Mouse (Mus musculus) c-Kit-positive CD71-negative TER-119-negative erythroid progenitor cells, embryonic 14.5 days (primary cell): Measurements from ENCODE around the gene Cpt1b.
A peak's percentile ranks its signal among the peaks of the same experiment; 100 is the strongest.

Experiments used
- DNase-seq: peaks from one replicate; pipeline ENCODE4 v3.0.0-alpha.2; 2013; ENCODE audit warnings: low read depth

The Cpt1b gene

GRCm38 (mm10) chr15:89378831-89379401 is 46.7 kb downstream of the Cpt1b start, which contains the start of gene Odf3b:
Gene Odf3b, minus strand, starts transcription at chr15:89379282.
- DNase-seq = no peak

- no peak for DNase-seq
These were observed 47.5 kb downstream of the Cpt1b start for GRCm38 (mm10) chr15:89377938-89378828.

- no peak for DNase-seq
These were observed 48.3 kb downstream of the Cpt1b start for GRCm38 (mm10) chr15:89377362-89377761.

GRCm38 (mm10) chr15:89376957-89377356 is 48.7 kb downstream of the Cpt1b start, which contains the start of gene Tymp:
Gene Tymp, minus strand, starts transcription at chr15:89377039.
- no peak for DNase-seq

GRCm38 (mm10) chr15:89376040-89376439 is 49.6 kb downstream of the Cpt1b start:
- DNase-seq = no peak

GRCm38 (mm10) chr15:89374801-89375534 is 50.7 kb downstream of the Cpt1b start:
- no peak for DNase-seq

GRCm38 (mm10) chr15:89374340-89374739 is 51.3 kb downstream of the Cpt1b start:
- DNase-seq = no peak

GRCm38 (mm10) chr15:89373762-89374248 is 51.9 kb downstream of the Cpt1b start, which contains the start of gene Sco2:
Gene Sco2, minus strand, starts transcription at chr15:89373846.
- DNase-seq = peak; percentile 84

- DNase-seq = peak; percentile 81
These were observed 52.5 kb downstream of the Cpt1b start for GRCm38 (mm10) chr15:89373027-89373761.

GRCm38 (mm10) chr15:89372536-89372935 is 53.1 kb downstream of the Cpt1b start:
- no peak for DNase-seq

- no peak for DNase-seq
These were observed 53.6 kb downstream of the Cpt1b start for GRCm38 (mm10) chr15:89372068-89372467.
